In genomic region chr3:95694808-95695703, GRCm38 (mm10) we compare ENCODE assay signal across 14 mouse cellular contexts. TPM values are rescaled to one million over a fixed set of nuclear protein-coding genes. Genes with fewer than 3 reads are reported as not detected.
DNase-seq lines count a peak whose midpoint lies in the region; ATAC-seq and TF ChIP-seq lines count a peak whose summit lies in the region.
"Had no signal": no experiment of that assay in that cellular context is flagged by ENCODE, and none has a peak within 500 bp of the region (broad histone marks: within the 10 kb centered on the region; RNA-seq: fewer than 3 reads in every experiment).

No protein-coding gene starts in this region.

- WGBS in hindbrain, embryonic 10.5 days = 89% methylated on average over 11 of the region's 11 CpGs
- WGBS in hindbrain, postnatal 0 days = 83% methylated on average over 11 of the region's 11 CpGs
- WGBS in embryonic facial prominence, embryonic 10.5 days = 84% methylated on average over 11 of the region's 11 CpGs
- 46% methylated on average over 11 of the region's 11 CpGs for WGBS in heart, postnatal 0 days

- no peak overlapping the region for H3K4me2 ChIP-seq in hindbrain, postnatal 0 days (ENCODE audit: low read depth, low read length)
- H3K4me2 ChIP-seq in CH12.LX (ENCODE audit: insufficient read depth, low read depth, poor library complexity, severe bottlenecking) = peak overlapping the region; percentile 16; the same call in 1 of the 2 replicates
- H3K4me2 ChIP-seq in heart, postnatal 0 days (ENCODE audit: low read depth, low read length) = no peak overlapping the region
- H3K4me2 ChIP-seq: hindbrain, embryonic 14.5 days had no signal

- peaks cover 50% of the 10 kb centered on the region for H3K4me1 ChIP-seq in hindbrain, embryonic 10.5 days (replicated peaks)
- no peaks in the 10 kb centered on the region; the same call in 1 of the 2 replicates for H3K4me1 ChIP-seq in hindbrain, postnatal 0 days (ENCODE audit: insufficient read depth, low read length)
- H3K4me1 ChIP-seq in CH12.LX (ENCODE audit: control insufficient read depth in 1 of 2, insufficient read depth in 2 of 2) = peaks cover 24 to 58% of the 10 kb centered on the region in 2 experiments
- peaks cover 47% of the 10 kb centered on the region for H3K4me1 ChIP-seq in embryonic facial prominence, embryonic 10.5 days
- peaks cover 50% of the 10 kb centered on the region for H3K4me1 ChIP-seq in heart, postnatal 0 days (ENCODE audit: control insufficient read depth, insufficient read depth)

- no peak for ATAC-seq in hindbrain, postnatal 0 days
- peak; percentile 61 for ATAC-seq in heart, postnatal 0 days (ENCODE audit: insufficient read depth, low read depth)
- ATAC-seq: CD4-positive, CD25-positive, alpha-beta regulatory T cell, adult 4 months; midbrain, embryonic 16.5 days had no signal

- no peak overlapping the region for H3K4me3 ChIP-seq in hindbrain, embryonic 10.5 days
- H3K4me3 ChIP-seq in hindbrain, postnatal 0 days (ENCODE audit: low read length) = no peak overlapping the region
- H3K4me3 ChIP-seq in CH12.LX (replicated peaks in 1 of 3; ENCODE audit: low read depth in 2 of 3, low read length in 2 of 3, poor library complexity in 1 of 3) = no peak overlapping the region
- H3K4me3 ChIP-seq in embryonic facial prominence, embryonic 10.5 days = no peak overlapping the region
- H3K4me3 ChIP-seq in heart, postnatal 0 days (ENCODE audit: low read depth, low read length) = no peak overlapping the region

- dilution Hi-C loops in CH12.LX (cut with MboI; ENCODE audit: extremely low pct_ligation_motif_present, extremely low pct_unique_long_range_greater_than_20kb, low sequenced_read_pairs) = no loop called here

- in situ Hi-C loops in CH12.LX (cut with MboI; ENCODE audit: low pct_ligation_motif_present, low pct_unique_long_range_greater_than_20kb, low sequenced_read_pairs) = no loop called here

- H3K27me3 ChIP-seq in hindbrain, embryonic 10.5 days (ENCODE audit: insufficient read depth, poor library complexity, severe bottlenecking) = peaks cover 4% of the 10 kb centered on the region; the same call in 1 of the 2 replicates
- H3K27me3 ChIP-seq in hindbrain, postnatal 0 days (ENCODE audit: insufficient read depth, low read length) = no peaks in the 10 kb centered on the region
- H3K27me3 ChIP-seq in CH12.LX (replicated peaks) = no peaks in the 10 kb centered on the region
- no peaks in the 10 kb centered on the region for H3K27me3 ChIP-seq in embryonic facial prominence, embryonic 10.5 days (replicated peaks; ENCODE audit: low read depth, poor library complexity, severe bottlenecking)
- no peaks in the 10 kb centered on the region for H3K27me3 ChIP-seq in heart, postnatal 0 days (ENCODE audit: control insufficient read depth, insufficient read depth, low read length)

- TF ChIP-seq EP300 in CH12.LX (IDR thresholded peaks at IDR 0.05; ENCODE audit: low read length) = no peak; the same call in 1 of the 2 replicates
- no peak for TF ChIP-seq EP300 in heart, postnatal 0 days (IDR thresholded peaks at IDR 0.05; ENCODE audit: low read depth)

- TF ChIP-seq RAD21 in CH12.LX (IDR thresholded peaks at IDR 0.05; ENCODE audit: low read depth, low read length) = no peak

- H3K36me3 ChIP-seq in hindbrain, embryonic 10.5 days = peaks cover 5% of the 10 kb centered on the region; the same call in 1 of the 2 replicates
- H3K36me3 ChIP-seq in hindbrain, postnatal 0 days (ENCODE audit: insufficient read depth, low read length) = no peaks in the 10 kb centered on the region
- H3K36me3 ChIP-seq in CH12.LX (replicated peaks in 1 of 2; ENCODE audit: control insufficient read depth in 1 of 2, insufficient read depth in 1 of 2, low read length in 1 of 2) = no peaks in the 10 kb centered on the region
- H3K36me3 ChIP-seq in embryonic facial prominence, embryonic 10.5 days (replicated peaks) = peaks cover 6% of the 10 kb centered on the region; the same call in 1 of the 2 replicates
- H3K36me3 ChIP-seq in heart, postnatal 0 days (replicated peaks; ENCODE audit: control insufficient read depth, insufficient read depth, low read length) = no peaks in the 10 kb centered on the region

- H3K9ac ChIP-seq in hindbrain, postnatal 0 days (replicated peaks; ENCODE audit: low read length) = no peak overlapping the region
- no peak overlapping the region for H3K9ac ChIP-seq in CH12.LX (ENCODE audit: insufficient read depth, low read depth)
- no peak overlapping the region for H3K9ac ChIP-seq in heart, postnatal 0 days (replicated peaks; ENCODE audit: low read depth, low read length)
- H3K9ac ChIP-seq: hindbrain, embryonic 14.5 days; liver, embryonic 14.5 days had no signal

- TF ChIP-seq CTCF in hindbrain, postnatal 0 days (IDR thresholded peaks at IDR 0.05; ENCODE audit: low read depth) = no peak
- TF ChIP-seq CTCF in CH12.LX (conservative IDR thresholded peaks at IDR 0.05 in 1 of 2, IDR thresholded peaks at IDR 0.05 in 1 of 2; ENCODE audit: low read depth in 2 of 2, low read length in 2 of 2) = no peak
- TF ChIP-seq CTCF in heart, postnatal 0 days (IDR thresholded peaks at IDR 0.05; ENCODE audit: low read depth) = no peak

- TF ChIP-seq POLR2A in CH12.LX (IDR thresholded peaks at IDR 0.05; ENCODE audit: low read depth, low read length) = no peak

- H3K9me3 ChIP-seq in hindbrain, embryonic 10.5 days = 0 out of 2 replicates have a peak, but pooled peaks cover 2% of the 10 kb centered on the region
- H3K9me3 ChIP-seq in hindbrain, postnatal 0 days (ENCODE audit: low read length) = no peaks in the 10 kb centered on the region
- no peaks in the 10 kb centered on the region for H3K9me3 ChIP-seq in CH12.LX (replicated peaks; ENCODE audit: low read length)
- H3K9me3 ChIP-seq in embryonic facial prominence, embryonic 10.5 days = no peaks in the 10 kb centered on the region
- H3K9me3 ChIP-seq in heart, postnatal 0 days (replicated peaks; ENCODE audit: control insufficient read depth, low read length) = no peaks in the 10 kb centered on the region

- DNase-seq in hindbrain, embryonic 10.5 days (ENCODE audit: low spot score) = no peak
- no peak for DNase-seq in hindbrain, postnatal 0 days (ENCODE audit: low spot score)
- DNase-seq in CH12.LX (ENCODE audit: extremely low read depth) = no peak
- no peak for DNase-seq in embryonic facial prominence, embryonic 10.5 days (ENCODE audit: low spot score)
- peak; percentile 80 for DNase-seq in heart, postnatal 0 days (ENCODE audit: low spot score)
- DNase-seq in adrenal gland, postnatal 36 days = no peak
- DNase-seq in layer of hippocampus, postnatal 36 days = no peak
- DNase-seq: cerebellum, postnatal 10 days; kidney, adult 11 months; right cerebral cortex, postnatal 25 days had no signal

- H3K79me2 ChIP-seq in CH12.LX (replicated peaks; ENCODE audit: control insufficient read depth, extremely low read depth, insufficient read depth, poor library complexity, severe bottlenecking) = no peaks in the 10 kb centered on the region

- peak overlapping the region; percentile 76 for H3K27ac ChIP-seq in hindbrain, embryonic 10.5 days
- no peak overlapping the region for H3K27ac ChIP-seq in hindbrain, postnatal 0 days
- H3K27ac ChIP-seq in CH12.LX (ENCODE audit: insufficient read depth, low read depth) = no peak overlapping the region
- H3K27ac ChIP-seq in embryonic facial prominence, embryonic 10.5 days (replicated peaks) = peak overlapping the region; percentile 74
- peak overlapping the region; percentile 87 for H3K27ac ChIP-seq in heart, postnatal 0 days (ENCODE audit: low read depth)
- H3K27ac ChIP-seq: hindbrain, embryonic 14.5 days; liver, embryonic 14.5 days had no signal

RNA-seq across cellular contexts. Expression of gene Adamtsl4, which starts 7.3 kb away (rescaled TPM):
- polyA plus RNA-seq in hindbrain, embryonic 10.5 days (2016; fragmentation: Nextera tagmentation; extraction: Ambion mirVana) = 0.73 and 0.86 TPM in 2 replicates
- total RNA-seq in hindbrain, postnatal 0 days (2014; rRNA removed) = 1.0 and 1.6 TPM in 2 replicates
- 1.4 and 2.1 TPM in 2 replicates for polyA plus RNA-seq in hindbrain, postnatal 0 days (2015; fragmentation: Nextera tagmentation; extraction: Ambion mirVana)
- total RNA-seq in CH12.LX (2012; rRNA removed) (0.85 and 1.1 TPM in 2 replicates), CH12.LX (2014; rRNA removed) (not detected in 2 replicates)
- 0.10 TPM in 1 of 2 replicates, not detected in the other for polyA plus RNA-seq in CH12.LX (2012; ENCODE audit: insufficient read length, low read depth)
- 1.00 and 1.6 TPM in 2 replicates for polyA plus RNA-seq in embryonic facial prominence, embryonic 10.5 days (2016; fragmentation: Nextera tagmentation; extraction: Ambion mirVana)
- 20.2 and 23.8 TPM in 2 replicates for total RNA-seq in heart, postnatal 0 days (2014; rRNA removed; ENCODE audit: low replicate concordance)
- 7.5 and 11.2 TPM in 2 replicates for polyA plus RNA-seq in heart, postnatal 0 days (2015; fragmentation: Nextera tagmentation; extraction: Ambion mirVana)
- 10 to 100 TPM in 1 of 2 experiments, 1 to 10 TPM in 1; 6.5 to 11.1 TPM for total RNA-seq in adrenal gland, postnatal 36 days (2021)
- total RNA-seq in layer of hippocampus, postnatal 36 days (2021) = 1 to 10 TPM; 5.0 to 5.1 TPM

RNA-seq across cellular contexts. Expression of gene Mcl1, which starts 36.5 kb away (rescaled TPM):
- 47.2 and 53.4 TPM in 2 replicates for polyA plus RNA-seq in hindbrain, embryonic 10.5 days (2016; fragmentation: Nextera tagmentation; extraction: Ambion mirVana)
- total RNA-seq in hindbrain, postnatal 0 days (2014; rRNA removed) = 110 and 126 TPM in 2 replicates
- polyA plus RNA-seq in hindbrain, postnatal 0 days (2015; fragmentation: Nextera tagmentation; extraction: Ambion mirVana) = 38.8 and 41.5 TPM in 2 replicates
- total RNA-seq in CH12.LX (2012; rRNA removed) (95.9 and 114 TPM in 2 replicates), CH12.LX (2014; rRNA removed) (223 and 225 TPM in 2 replicates)
- 188 and 197 TPM in 2 replicates for polyA plus RNA-seq in CH12.LX (2012; ENCODE audit: insufficient read length, low read depth)
- 49.5 and 50.0 TPM in 2 replicates for polyA plus RNA-seq in embryonic facial prominence, embryonic 10.5 days (2016; fragmentation: Nextera tagmentation; extraction: Ambion mirVana)
- 213 and 278 TPM in 2 replicates for total RNA-seq in heart, postnatal 0 days (2014; rRNA removed; ENCODE audit: low replicate concordance)
- polyA plus RNA-seq in heart, postnatal 0 days (2015; fragmentation: Nextera tagmentation; extraction: Ambion mirVana) = 50.1 and 51.9 TPM in 2 replicates
- total RNA-seq in adrenal gland, postnatal 36 days (2021) = 100 to 1,000 TPM; 199 to 227 TPM
- 10 to 100 TPM; 60.8 to 61.3 TPM for total RNA-seq in layer of hippocampus, postnatal 36 days (2021)

RNA-seq across cellular contexts. Expression of gene Ecm1, which starts 44.3 kb away (rescaled TPM):
- polyA plus RNA-seq in hindbrain, embryonic 10.5 days (2016; fragmentation: Nextera tagmentation; extraction: Ambion mirVana) = 14.2 and 20.3 TPM in 2 replicates
- total RNA-seq in hindbrain, postnatal 0 days (2014; rRNA removed) = 11.4 and 14.3 TPM in 2 replicates
- 8.9 and 11.4 TPM in 2 replicates for polyA plus RNA-seq in hindbrain, postnatal 0 days (2015; fragmentation: Nextera tagmentation; extraction: Ambion mirVana)
- 0.42 and 1.0 TPM in 2 replicates for total RNA-seq in CH12.LX (2012; rRNA removed)
- total RNA-seq in CH12.LX (2014; rRNA removed) = 0.40 and 1.00 TPM in 2 replicates
- 4.0 and 4.3 TPM in 2 replicates for polyA plus RNA-seq in CH12.LX (2012; ENCODE audit: insufficient read length, low read depth)
- 9.7 and 10.9 TPM in 2 replicates for polyA plus RNA-seq in embryonic facial prominence, embryonic 10.5 days (2016; fragmentation: Nextera tagmentation; extraction: Ambion mirVana)
- 22.9 and 63.8 TPM in 2 replicates for total RNA-seq in heart, postnatal 0 days (2014; rRNA removed; ENCODE audit: low replicate concordance)
- polyA plus RNA-seq in heart, postnatal 0 days (2015; fragmentation: Nextera tagmentation; extraction: Ambion mirVana) = 55.8 and 59.6 TPM in 2 replicates
- total RNA-seq in adrenal gland, postnatal 36 days (2021) = 100 to 1,000 TPM; 428 to 676 TPM
- total RNA-seq in layer of hippocampus, postnatal 36 days (2021) = 10 to 100 TPM in 1 of 2 experiments, 1 to 10 TPM in 1; 8.4 to 10.5 TPM

Comparison
In these comparisons a context has a peak if more than half of its experiments do, and no peak if none do; other contexts are left out.
1. H3K27ac ChIP-seq: peak in hindbrain, embryonic 10.5 days (single experiment), embryonic facial prominence, embryonic 10.5 days (single experiment) and heart, postnatal 0 days (single experiment); none in hindbrain, postnatal 0 days (single experiment) and CH12.LX (single experiment).